Mouse (Mus musculus) liver, embryonic 15.5 days (tissue): ENCODE results near the gene Larp4b. TPM values are rescaled to one million over a fixed set of nuclear protein-coding genes. Genes with fewer than 3 reads are reported as not detected.

Source experiments
- ATAC-seq: fragments of 200-750 bp; cut with Nextera tagmentation; 2 replicates; pipeline ENCODE4 v1.8.0; 2017; ENCODE audit warnings: moderate number of reproducible peaks, mild to moderate bottlenecking, moderate library complexity; ENCODE audit not compliant: insufficient read depth
- H3K27ac ChIP-seq: fragments of 300-500 bp; sonication (generic); replicated peaks from 2 replicates; pipeline ENCODE4 v1.5.1; 2015; ENCODE audit warnings: mild to moderate bottlenecking, inconsistent platforms
- H3K27me3 ChIP-seq: fragments of 300-500 bp; sonication (generic); 2 replicates; pipeline ENCODE4 v1.6.1; 2015; ENCODE audit warnings: mild to moderate bottlenecking, inconsistent platforms
- H3K36me3 ChIP-seq: fragments of 300-500 bp; sonication (generic); replicated peaks from 2 replicates; pipeline ENCODE4 v1.6.1; 2015; ENCODE audit warnings: moderate library complexity, mild to moderate bottlenecking, inconsistent platforms
- H3K4me1 ChIP-seq: fragments of 300-500 bp; sonication (generic); replicated peaks from 2 replicates; pipeline ENCODE4 v1.6.1; 2015; ENCODE audit warnings: inconsistent platforms
- H3K4me2 ChIP-seq: fragments of 300-500 bp; sonication (generic); 2 replicates; pipeline ENCODE4 v1.6.1; 2015; ENCODE audit warnings: moderate library complexity, mild to moderate bottlenecking, inconsistent platforms
- H3K4me3 ChIP-seq: fragments of 300-500 bp; sonication (generic); replicated peaks from 2 replicates; pipeline ENCODE4 v1.5.1; 2015; ENCODE audit warnings: mild to moderate bottlenecking, inconsistent platforms
- H3K9ac ChIP-seq: fragments of 300-500 bp; sonication (generic); 2 replicates; pipeline ENCODE4 v1.6.1; 2015; ENCODE audit warnings: moderate library complexity, mild to moderate bottlenecking, inconsistent platforms
- H3K9me3 ChIP-seq: fragments of 300-500 bp; sonication (generic); replicated peaks from 2 replicates; pipeline ENCODE4 v1.6.1; 2016; ENCODE audit warnings: inconsistent platforms
- WGBS: fragments of 180-500 bp; shearing (Covaris S2); methylation state at CpG from one replicate; pipeline ENCODE4 v1.1.7; 2015; ENCODE audit warnings: mixed read lengths; ENCODE audit not compliant: insufficient replicate concordance; 5-methylcytosine and 5-hydroxymethylcytosine counted together
- polyA plus RNA-seq: library from polyadenylated mRNA; unstranded; fragments of >200 nt; fragmentation: Nextera tagmentation; extraction: Ambion mirVana; gene quantifications from 2 replicates; pipeline ENCODE4 v1.2.1, GENCODE M21; 2015

Gene Larp4b
- polyA plus RNA-seq, 1 experiment from 2014 or later: 22.2 TPM

GRCm38 (mm10) chr13:9151100-9151499 is 57.4 kb downstream of the Larp4b start:
- H3K36me3 ChIP-seq: peaks cover 88% of the 10 kb centered on the region
- H3K27ac ChIP-seq: no peak overlapping the region
- no peak for ATAC-seq
- no peak overlapping the region for H3K4me3 ChIP-seq
- H3K27me3 ChIP-seq: no peaks in the 10 kb centered on the region
- no peaks in the 10 kb centered on the region for H3K9me3 ChIP-seq
- 85% methylated on average over 6 of the region's 6 CpGs for WGBS
- no peak overlapping the region for H3K9ac ChIP-seq
- no peak overlapping the region for H3K4me2 ChIP-seq
- H3K4me1 ChIP-seq: no peaks in the 10 kb centered on the region

- Histone ChIP-seq H3K36me3 (peaks cover 88% of the 10 kb centered on the region), H3K4me3 (no peak overlapping the region), H3K4me1 (no peaks in the 10 kb centered on the region), H3K9ac (no peak overlapping the region), H3K4me2 (no peak overlapping the region), H3K9me3 (no peaks in the 10 kb centered on the region), H3K27ac (no peak overlapping the region), H3K27me3 (no peaks in the 10 kb centered on the region)
- ATAC-seq: no peak
- 91% methylated on average over 4 of the region's 4 CpGs for WGBS
Measured at GRCm38 (mm10) chr13:9151619-9152018, 57.9 kb downstream of the Larp4b start.

- H3K36me3 ChIP-seq: peaks cover 86% of the 10 kb centered on the region
- no peak for ATAC-seq
- no peaks in the 10 kb centered on the region for H3K27me3 ChIP-seq
- no peaks in the 10 kb centered on the region for H3K9me3 ChIP-seq
- no peak overlapping the region for H3K27ac ChIP-seq
- 48% methylated on average over 2 of the region's 2 CpGs for WGBS
- no peaks in the 10 kb centered on the region for H3K4me1 ChIP-seq
- H3K9ac ChIP-seq: no peak overlapping the region
- no peak overlapping the region for H3K4me2 ChIP-seq
- H3K4me3 ChIP-seq: no peak overlapping the region
Measured at GRCm38 (mm10) chr13:9152267-9152666, 58.6 kb downstream of the Larp4b start.

- Histone ChIP-seq H3K4me3 (no peak overlapping the region), H3K4me1 (no peaks in the 10 kb centered on the region), H3K9me3 (no peaks in the 10 kb centered on the region), H3K27ac (no peak overlapping the region), H3K4me2 (no peak overlapping the region), H3K27me3 (no peaks in the 10 kb centered on the region), H3K9ac (no peak overlapping the region), H3K36me3 (peaks cover 90% of the 10 kb centered on the region)
- no peak for ATAC-seq
- 62% methylated on average over 9 of the region's 9 CpGs for WGBS
Measured at GRCm38 (mm10) chr13:9153803-9154202, 60.1 kb downstream of the Larp4b start.

GRCm38 (mm10) chr13:9159282-9159681 is 65.6 kb downstream of the Larp4b start:
- peak; percentile 43; the same call in 1 of the 2 replicates for ATAC-seq
- Histone ChIP-seq H3K4me3 (no peak overlapping the region), H3K27me3 (no peaks in the 10 kb centered on the region), H3K36me3 (peaks cover 90% of the 10 kb centered on the region), H3K27ac (no peak overlapping the region), H3K4me2 (no peak overlapping the region), H3K9me3 (no peaks in the 10 kb centered on the region), H3K4me1 (no peaks in the 10 kb centered on the region), H3K9ac (no peak overlapping the region)
- WGBS: 60% methylated on average over 10 of the region's 10 CpGs

GRCm38 (mm10) chr13:9162888-9163287 is 69.2 kb downstream of the Larp4b start:
- Histone ChIP-seq H3K4me3 (no peak overlapping the region), H3K27me3 (no peaks in the 10 kb centered on the region), H3K4me1 (no peaks in the 10 kb centered on the region), H3K9me3 (no peaks in the 10 kb centered on the region), H3K36me3 (peaks cover 93% of the 10 kb centered on the region), H3K27ac (no peak overlapping the region), H3K4me2 (no peak overlapping the region), H3K9ac (no peak overlapping the region)
- WGBS: 90% methylated on average over 4 of the region's 4 CpGs
- ATAC-seq: no peak

- Histone ChIP-seq H3K4me2 (no peak overlapping the region), H3K36me3 (peaks cover 90% of the 10 kb centered on the region), H3K27ac (no peak overlapping the region), H3K9ac (no peak overlapping the region), H3K4me3 (no peak overlapping the region), H3K9me3 (no peaks in the 10 kb centered on the region), H3K27me3 (no peaks in the 10 kb centered on the region), H3K4me1 (no peaks in the 10 kb centered on the region)
- 83% methylated on average over 3 of the region's 3 CpGs for WGBS
- no peak for ATAC-seq
Measured at GRCm38 (mm10) chr13:9167842-9168241, 74.2 kb downstream of the Larp4b start.

GRCm38 (mm10) chr13:9169616-9170015 is 75.9 kb downstream of the Larp4b start:
- no peak overlapping the region for H3K4me2 ChIP-seq
- ATAC-seq: no peak
- 84% methylated on average over 6 of the region's 6 CpGs for WGBS
- no peak overlapping the region for H3K9ac ChIP-seq
- no peaks in the 10 kb centered on the region for H3K9me3 ChIP-seq
- no peaks in the 10 kb centered on the region for H3K27me3 ChIP-seq
- H3K4me3 ChIP-seq: no peak overlapping the region
- H3K36me3 ChIP-seq: peaks cover 94% of the 10 kb centered on the region
- no peak overlapping the region for H3K27ac ChIP-seq
- no peaks in the 10 kb centered on the region for H3K4me1 ChIP-seq

GRCm38 (mm10) chr13:9170726-9171125 is 77.0 kb downstream of the Larp4b start:
- no peak overlapping the region for H3K4me2 ChIP-seq
- H3K4me1 ChIP-seq: no peaks in the 10 kb centered on the region
- H3K9me3 ChIP-seq: no peaks in the 10 kb centered on the region
- no peak for ATAC-seq
- 89% methylated on average over 16 of the region's 16 CpGs for WGBS
- no peak overlapping the region for H3K9ac ChIP-seq
- H3K36me3 ChIP-seq: peaks cover 94% of the 10 kb centered on the region
- H3K27me3 ChIP-seq: no peaks in the 10 kb centered on the region
- H3K27ac ChIP-seq: no peak overlapping the region
- H3K4me3 ChIP-seq: no peak overlapping the region

GRCm38 (mm10) chr13:9173414-9173813 is 79.7 kb downstream of the Larp4b start:
- no peak overlapping the region for H3K9ac ChIP-seq
- H3K27ac ChIP-seq: no peak overlapping the region; the same call in 1 of the 2 replicates
- H3K4me3 ChIP-seq: no peak overlapping the region
- no peak overlapping the region for H3K4me2 ChIP-seq
- peaks cover 68% of the 10 kb centered on the region for H3K36me3 ChIP-seq
- no peak for ATAC-seq
- 38% methylated on average over 3 of the region's 3 CpGs for WGBS
- no peaks in the 10 kb centered on the region for H3K4me1 ChIP-seq
- no peaks in the 10 kb centered on the region for H3K27me3 ChIP-seq
- no peaks in the 10 kb centered on the region for H3K9me3 ChIP-seq

- WGBS: 73% methylated on average over 5 of the region's 5 CpGs
- Histone ChIP-seq H3K27me3 (no peaks in the 10 kb centered on the region), H3K9ac (no peak overlapping the region), H3K27ac (no peak overlapping the region), H3K9me3 (no peaks in the 10 kb centered on the region), H3K4me2 (no peak overlapping the region), H3K4me3 (no peak overlapping the region), H3K36me3 (peaks cover 51% of the 10 kb centered on the region), H3K4me1 (peaks cover 5% of the 10 kb centered on the region; the same call in 1 of the 2 replicates)
- ATAC-seq: no peak
Measured at GRCm38 (mm10) chr13:9175171-9175570, 81.5 kb downstream of the Larp4b start.

- Histone ChIP-seq H3K27me3 (no peaks in the 10 kb centered on the region), H3K4me3 (no peak overlapping the region), H3K9me3 (no peaks in the 10 kb centered on the region), H3K36me3 (peaks cover 24% of the 10 kb centered on the region), H3K4me1 (peaks cover 14% of the 10 kb centered on the region; the same call in 1 of the 2 replicates), H3K27ac (no peak overlapping the region), H3K4me2 (no peak overlapping the region), H3K9ac (no peak overlapping the region)
- 68% methylated on average over 4 of the region's 4 CpGs for WGBS
- ATAC-seq: no peak
Measured at GRCm38 (mm10) chr13:9178270-9178669, 84.6 kb downstream of the Larp4b start.
